2 mouse cellular contexts compared by ENCODE assay signal in genomic region chr4:117259909-117260308, GRCm38 (mm10). TPM values are rescaled to one million over a fixed set of nuclear protein-coding genes. Genes with fewer than 3 reads are reported as not detected.
"Had no signal": no experiment of that assay in that cellular context is flagged by ENCODE, and none has a peak within 500 bp of the region (broad histone marks: within the 10 kb centered on the region; RNA-seq: fewer than 3 reads in every experiment).

No protein-coding gene starts in this region.

RNA-seq across cellular contexts. Expression of gene Armh1, which starts 8.0 kb away (rescaled TPM):
- total RNA-seq: megakaryocyte progenitor cell, adult 5-6 weeks had no signal
- polyA plus RNA-seq: liver, embryonic 11.5 days had no signal
